Mouse (Mus musculus): Measurements from ENCODE around the gene Syt11. TPM values are rescaled to one million over a fixed set of nuclear protein-coding genes. Genes with fewer than 3 reads are reported as not detected.
A peak's percentile ranks its signal among the peaks of the same experiment; 100 is the strongest.
"Not testable (repeated sequence)": the region's sequence is repeated elsewhere in the genome, so short reads cannot be mapped to it uniquely, and the experiment has no call there.

The Syt11 gene
- polyA plus RNA-seq, 1 experiment, result 29.2 TPM

DNA sequence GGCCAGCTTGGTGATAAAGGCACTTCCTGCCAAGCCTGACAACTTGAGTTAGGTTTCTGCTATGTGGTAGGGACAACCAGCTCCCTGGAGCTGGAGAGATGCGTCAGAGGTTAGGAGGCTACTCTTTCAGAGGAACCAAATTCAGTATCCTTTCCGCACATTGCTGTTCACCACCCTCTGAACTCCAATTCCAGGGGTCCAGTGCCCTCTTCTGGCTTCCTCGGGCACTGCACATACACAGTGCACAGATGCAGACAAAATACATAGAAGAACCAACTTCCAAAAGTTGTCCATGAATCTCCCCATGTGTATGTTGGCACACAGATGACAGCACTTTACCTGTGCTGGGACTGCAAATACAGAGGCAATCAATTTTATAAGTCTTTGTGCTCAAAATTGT lies 36.3 kb downstream of the Syt11 start:
- no peaks in the 10 kb centered on the region; the same call in 1 of the 2 replicates for H3K4me1 ChIP-seq (ENCODE audit: control insufficient read depth, insufficient read depth, low read length)
- no peak overlapping the region for H3K27ac ChIP-seq (ENCODE audit: insufficient read depth, low read length)
- H3K4me3 ChIP-seq (ENCODE audit: insufficient read depth, low read length), result no peak overlapping the region
- TF ChIP-seq POLR2A (IDR thresholded peaks at IDR 0.05; ENCODE audit: low read depth, low read length) (no peak), CTCF (IDR thresholded peaks at IDR 0.05; ENCODE audit: borderline replicate concordance, insufficient read depth, low read length) (peak; percentile 51; the same call in 1 of the 2 replicates)

DNA sequence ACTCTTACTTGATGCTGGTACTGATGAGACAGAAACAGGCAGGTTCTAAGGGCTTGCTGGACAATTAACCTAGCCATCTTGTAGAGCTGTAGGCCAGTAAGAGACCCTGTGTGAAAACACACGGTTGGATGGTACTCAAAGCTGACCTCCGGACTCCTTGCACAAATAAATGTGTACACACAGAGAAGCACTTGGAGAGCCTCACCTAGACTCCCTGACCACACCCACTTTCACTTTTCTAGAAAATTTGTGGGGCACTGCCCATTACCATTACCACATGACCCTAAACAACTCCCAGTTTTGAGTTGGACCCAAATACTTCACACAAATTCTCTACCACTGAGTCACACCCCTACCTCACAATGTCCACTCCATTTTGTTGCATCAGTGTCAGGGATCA lies 38.4 kb downstream of the Syt11 start:
- Histone ChIP-seq H3K27ac (ENCODE audit: insufficient read depth, low read length) (no peak overlapping the region), H3K4me3 (ENCODE audit: insufficient read depth, low read length) (no peak overlapping the region), H3K4me1 (ENCODE audit: control insufficient read depth, insufficient read depth, low read length) (no peaks in the 10 kb centered on the region; the same call in 1 of the 2 replicates)
- TF ChIP-seq POLR2A (IDR thresholded peaks at IDR 0.05; ENCODE audit: low read depth, low read length) (no peak), CTCF (IDR thresholded peaks at IDR 0.05; ENCODE audit: borderline replicate concordance, insufficient read depth, low read length) (no peak)

- no peak overlapping the region for H3K4me3 ChIP-seq (ENCODE audit: insufficient read depth, low read length)
- TF ChIP-seq CTCF (IDR thresholded peaks at IDR 0.05; ENCODE audit: borderline replicate concordance, insufficient read depth, low read length) (no peak), POLR2A (IDR thresholded peaks at IDR 0.05; ENCODE audit: low read depth, low read length) (no peak)
- H3K27ac ChIP-seq (ENCODE audit: insufficient read depth, low read length), result no peak overlapping the region
- H3K4me1 ChIP-seq (ENCODE audit: control insufficient read depth, insufficient read depth, low read length), result no peaks in the 10 kb centered on the region
Measured at GRCm38 (mm10) chr3:88719098-88719497, 55.9 kb downstream of the Syt11 start.

DNA sequence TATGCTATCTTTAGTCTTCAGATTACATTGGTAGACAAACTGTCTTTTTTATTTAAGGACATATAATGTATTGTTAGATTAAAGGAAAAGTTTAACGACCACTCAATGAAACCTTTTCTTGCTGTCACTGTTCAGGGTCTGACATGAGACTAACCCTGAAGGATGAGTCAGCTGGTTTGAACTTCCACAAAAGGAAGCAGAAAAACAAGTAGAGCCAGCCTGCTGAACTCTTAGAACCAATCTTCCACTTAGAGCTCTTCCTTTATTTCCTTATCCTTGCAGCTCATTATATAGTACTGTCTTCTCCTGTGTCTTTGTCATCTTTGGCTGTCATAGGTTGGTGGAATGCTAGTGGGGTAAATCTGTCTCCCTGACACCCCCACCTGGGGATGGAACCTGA lies 57.1 kb downstream of the Syt11 start:
- TF ChIP-seq POLR2A (IDR thresholded peaks at IDR 0.05; ENCODE audit: low read depth, low read length) (no peak), CTCF (IDR thresholded peaks at IDR 0.05; ENCODE audit: borderline replicate concordance, insufficient read depth, low read length) (no peak)
- peak overlapping the region; percentile 42 for H3K4me3 ChIP-seq (ENCODE audit: insufficient read depth, low read length)
- no peaks in the 10 kb centered on the region for H3K4me1 ChIP-seq (ENCODE audit: control insufficient read depth, insufficient read depth, low read length)
- no peak overlapping the region for H3K27ac ChIP-seq (ENCODE audit: insufficient read depth, low read length)

GRCm38 (mm10) chr3:88717198-88717798 lies 57.7 kb downstream of the Syt11 start:
- H3K4me1 ChIP-seq (ENCODE audit: control insufficient read depth, insufficient read depth, low read length), result no peaks in the 10 kb centered on the region
- TF ChIP-seq POLR2A (IDR thresholded peaks at IDR 0.05; ENCODE audit: low read depth, low read length) (no peak), CTCF (IDR thresholded peaks at IDR 0.05; ENCODE audit: borderline replicate concordance, insufficient read depth, low read length) (no peak)
- peak overlapping the region; percentile 35 for H3K27ac ChIP-seq (ENCODE audit: insufficient read depth, low read length)

DNA sequence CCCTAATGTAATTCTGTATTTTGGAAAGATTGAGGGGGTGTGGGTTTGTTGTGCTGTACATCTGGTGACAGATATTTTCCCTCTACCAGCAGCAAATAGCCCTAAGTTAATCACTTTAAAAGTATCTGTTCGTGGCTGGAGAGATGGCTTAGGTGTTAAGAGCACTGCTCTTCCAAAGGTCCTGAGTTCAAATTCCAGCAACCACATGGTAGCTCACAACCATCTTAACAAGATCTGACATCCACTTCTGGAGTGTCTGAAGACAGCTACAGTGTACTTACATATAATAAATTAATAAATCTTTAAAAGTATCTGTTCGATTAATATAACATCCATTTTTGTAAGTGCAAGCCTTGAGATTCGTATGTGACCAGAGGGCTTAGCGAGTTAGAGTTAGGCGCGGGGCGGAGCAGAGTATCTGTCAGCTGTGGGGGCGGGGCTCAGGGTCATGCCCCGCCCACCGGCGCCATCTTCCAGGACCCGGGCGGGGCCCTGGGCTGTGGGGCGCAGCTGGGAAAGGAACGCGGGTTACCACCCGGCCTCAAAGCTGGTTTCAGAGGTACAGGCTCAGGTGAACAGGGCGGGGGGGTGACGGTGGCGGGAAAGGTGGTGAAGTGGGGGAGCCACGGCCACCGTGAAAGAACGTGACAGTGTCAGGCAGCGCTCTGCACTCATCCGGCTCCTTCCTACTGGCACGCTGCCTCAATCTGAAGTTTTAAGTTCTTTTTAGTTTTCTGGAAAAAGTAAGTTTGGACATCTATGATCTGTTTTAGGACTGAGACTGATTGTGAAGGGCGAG lies 58.4 kb downstream of the Syt11 start, which contains the start of gene Rit1:
Gene Rit1 (plus strand): TSS at position 440 of the 799 bp plus-strand sequence.
- Histone ChIP-seq H3K4me3 (ENCODE audit: insufficient read depth, low read length) (peak within 1 kb of the TSS; percentile 83), H3K4me1 (ENCODE audit: control insufficient read depth, insufficient read depth, low read length) (no peaks in the 10 kb centered on the region), H3K27ac (ENCODE audit: insufficient read depth, low read length) (peak within 1 kb of the TSS; percentile 35)
- TF ChIP-seq CTCF (IDR thresholded peaks at IDR 0.05; ENCODE audit: borderline replicate concordance, insufficient read depth, low read length), result no peak
- TF ChIP-seq POLR2A (IDR thresholded peaks at IDR 0.05; ENCODE audit: low read depth, low read length), result peak; percentile 81

More at GRCm38 (mm10) chr3:88717198-88717798, 57.7 kb downstream of the Syt11 start:
- H3K4me3 ChIP-seq (ENCODE audit: insufficient read depth, low read length), result peak overlapping the region; percentile 83

- not testable (repeated sequence) for H3K27ac ChIP-seq (ENCODE audit: insufficient read depth, low read length); H3K4me1 ChIP-seq (ENCODE audit: control insufficient read depth, insufficient read depth, low read length); H3K4me3 ChIP-seq (ENCODE audit: insufficient read depth, low read length)
Measured at GRCm38 (mm10) chr3:88715716-88716115, 59.2 kb downstream of the Syt11 start.

DNA sequence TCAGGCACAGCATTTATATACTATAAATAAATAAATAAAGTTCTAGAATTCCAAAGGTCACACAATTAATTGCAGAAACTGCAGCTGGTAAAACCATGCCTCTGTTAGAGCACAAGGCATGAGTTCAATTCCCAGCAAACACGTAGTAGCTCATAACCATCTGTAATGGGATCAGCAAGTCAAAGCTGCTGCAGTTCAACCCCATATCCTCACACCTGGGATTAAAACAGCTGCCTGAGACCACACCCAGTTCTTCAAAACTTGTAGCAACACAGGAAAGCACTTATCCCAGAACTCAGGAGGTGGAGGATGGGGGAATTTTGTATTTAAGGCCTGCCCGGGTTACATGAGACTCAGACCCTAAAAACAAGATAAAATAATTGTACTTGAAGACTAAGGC lies 60.2 kb downstream of the Syt11 start:
- no peaks in the 10 kb centered on the region for H3K4me1 ChIP-seq (ENCODE audit: control insufficient read depth, insufficient read depth, low read length)
- H3K27ac ChIP-seq (ENCODE audit: insufficient read depth, low read length), result no peak overlapping the region; the same call in 1 of the 2 replicates
- TF ChIP-seq CTCF (IDR thresholded peaks at IDR 0.05; ENCODE audit: borderline replicate concordance, insufficient read depth, low read length) (no peak), POLR2A (IDR thresholded peaks at IDR 0.05; ENCODE audit: low read depth, low read length) (no peak)
- H3K4me3 ChIP-seq (ENCODE audit: insufficient read depth, low read length), result no peak overlapping the region

GRCm38 (mm10) chr3:88713709-88714108 lies 61.3 kb downstream of the Syt11 start:
- Histone ChIP-seq H3K27ac (ENCODE audit: insufficient read depth, low read length) (no peak overlapping the region), H3K4me3 (ENCODE audit: insufficient read depth, low read length) (no peak overlapping the region), H3K4me1 (ENCODE audit: control insufficient read depth, insufficient read depth, low read length) (no peaks in the 10 kb centered on the region)
- TF ChIP-seq CTCF (IDR thresholded peaks at IDR 0.05; ENCODE audit: borderline replicate concordance, insufficient read depth, low read length) (no peak), POLR2A (IDR thresholded peaks at IDR 0.05; ENCODE audit: low read depth, low read length) (no peak)

DNA sequence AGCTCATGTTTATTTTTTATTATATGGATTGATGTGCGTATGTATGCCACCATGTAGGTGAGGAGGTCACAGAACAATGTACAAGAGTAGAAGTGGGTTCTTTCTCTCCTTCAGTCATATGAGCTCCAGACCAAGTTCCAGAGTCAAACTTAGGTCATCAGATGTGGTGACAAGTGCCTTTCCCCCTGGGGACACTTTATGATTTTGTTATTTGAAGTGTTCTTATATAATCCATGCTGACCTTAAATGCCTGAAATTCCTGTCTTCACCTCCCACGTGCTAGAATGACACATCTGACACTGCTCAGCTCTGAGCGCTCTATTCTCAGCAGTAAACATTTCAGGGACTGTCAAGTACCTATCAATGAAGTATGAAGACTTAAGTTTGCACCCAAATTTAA lies 73.7 kb downstream of the Syt11 start:
- Histone ChIP-seq H3K4me3 (ENCODE audit: insufficient read depth, low read length) (no peak overlapping the region), H3K4me1 (ENCODE audit: control insufficient read depth, insufficient read depth, low read length) (no peaks in the 10 kb centered on the region), H3K27ac (ENCODE audit: insufficient read depth, low read length) (no peak overlapping the region)
- TF ChIP-seq CTCF (IDR thresholded peaks at IDR 0.05; ENCODE audit: borderline replicate concordance, insufficient read depth, low read length) (no peak), POLR2A (IDR thresholded peaks at IDR 0.05; ENCODE audit: low read depth, low read length) (no peak)

Data from embryonic fibroblast, embryonic 13.5 days (primary cell).